Mouse (Mus musculus): ENCODE data around the gene Cdyl2.

The Cdyl2 gene

GRCm38 (mm10) chr8:116623591-116623990 is 109.2 kb downstream of the Cdyl2 start:
- in situ Hi-C loops (cut with MboI, MseI) = no loop called here

- in situ Hi-C loops (cut with MboI, MseI) = no loop called here
Measured at GRCm38 (mm10) chr8:116622326-116622725, 110.5 kb downstream of the Cdyl2 start.

- in situ Hi-C loops (cut with MboI, MseI) = no loop called here
Measured at GRCm38 (mm10) chr8:116621158-116621961, 111.4 kb downstream of the Cdyl2 start.

- in situ Hi-C loops (cut with MboI, MseI) = no loop called here
Measured at GRCm38 (mm10) chr8:116619686-116620320, 113.0 kb downstream of the Cdyl2 start.

- in situ Hi-C loops (cut with MboI, MseI) = no loop called here
Measured at GRCm38 (mm10) chr8:116619221-116619620, 113.6 kb downstream of the Cdyl2 start.

GRCm38 (mm10) chr8:116618797-116619196 is 114.0 kb downstream of the Cdyl2 start:
- in situ Hi-C loops (cut with MboI, MseI) = no loop called here

- in situ Hi-C loops (cut with MboI, MseI) = no loop called here
Measured at GRCm38 (mm10) chr8:116617891-116618290, 114.9 kb downstream of the Cdyl2 start.

GRCm38 (mm10) chr8:116616369-116616768 is 116.4 kb downstream of the Cdyl2 start:
- in situ Hi-C loops (cut with MboI, MseI) = no loop called here

GRCm38 (mm10) chr8:116614901-116615300 is 117.9 kb downstream of the Cdyl2 start:
- in situ Hi-C loops (cut with MboI, MseI) = no loop called here

- in situ Hi-C loops (cut with MboI, MseI) = no loop called here
Measured at GRCm38 (mm10) chr8:116606171-116606570, 126.6 kb downstream of the Cdyl2 start.

GRCm38 (mm10) chr8:116602806-116603205 is 130.0 kb downstream of the Cdyl2 start:
- in situ Hi-C loops (cut with MboI, MseI) = no loop called here

- in situ Hi-C loops (cut with MboI, MseI) = no loop called here
Measured at GRCm38 (mm10) chr8:116599728-116600127, 133.1 kb downstream of the Cdyl2 start.

GRCm38 (mm10) chr8:116591226-116591625 is 141.6 kb downstream of the Cdyl2 start:
- in situ Hi-C loops (cut with MboI, MseI) = no loop called here

GRCm38 (mm10) chr8:116590546-116590945 is 142.2 kb downstream of the Cdyl2 start:
- in situ Hi-C loops (cut with MboI, MseI) = no loop called here

- in situ Hi-C loops (cut with MboI, MseI) = no loop called here
Measured at GRCm38 (mm10) chr8:116590106-116590505, 142.7 kb downstream of the Cdyl2 start.

- in situ Hi-C loops (cut with MboI, MseI) = no loop called here
Measured at GRCm38 (mm10) chr8:116587616-116588468, 144.9 kb downstream of the Cdyl2 start.

GRCm38 (mm10) chr8:116581318-116582019 is 151.3 kb downstream of the Cdyl2 start:
- in situ Hi-C loops (cut with MboI, MseI) = no loop called here

- in situ Hi-C loops (cut with MboI, MseI) = no loop called here
Measured at GRCm38 (mm10) chr8:116576732-116577131, 156.1 kb downstream of the Cdyl2 start.

- in situ Hi-C loops (cut with MboI, MseI) = no loop called here
Measured at GRCm38 (mm10) chr8:116573085-116573484, 159.7 kb downstream of the Cdyl2 start.

GRCm38 (mm10) chr8:116552778-116553177 is 180.0 kb downstream of the Cdyl2 start:
- in situ Hi-C loops (cut with MboI, MseI) = no loop called here

- in situ Hi-C loops (cut with MboI, MseI) = no loop called here
Measured at GRCm38 (mm10) chr8:116552255-116552654, 180.5 kb downstream of the Cdyl2 start.

- in situ Hi-C loops (cut with MboI, MseI) = no loop called here
Measured at GRCm38 (mm10) chr8:116543366-116543765, 189.4 kb downstream of the Cdyl2 start.
